In genomic region chr10:15140703-15141102, GRCm38 (mm10) we compare ENCODE assay signal across 23 mouse cellular contexts.
DNase-seq lines count a peak whose midpoint lies in the region; ATAC-seq and TF ChIP-seq lines count a peak whose summit lies in the region.
"Had no signal": no experiment of that assay in that cellular context is flagged by ENCODE, and none has a peak within 500 bp of the region (broad histone marks: within the 10 kb centered on the region; RNA-seq: fewer than 3 reads in every experiment).

No protein-coding gene starts in this region.

- H3K9me3 ChIP-seq in forebrain, embryonic 13.5 days (replicated peaks), result no peaks in the 10 kb centered on the region
- H3K9me3 ChIP-seq in forebrain, embryonic 10.5 days, result no peaks in the 10 kb centered on the region
- H3K9me3 ChIP-seq in midbrain, embryonic 13.5 days, result no peaks in the 10 kb centered on the region
- no peaks in the 10 kb centered on the region for H3K9me3 ChIP-seq in midbrain, embryonic 10.5 days (replicated peaks)
- H3K9me3 ChIP-seq in midbrain, embryonic 16.5 days (replicated peaks; ENCODE audit: control insufficient read depth, low read length, poor library complexity, severe bottlenecking), result no peaks in the 10 kb centered on the region
- H3K9me3 ChIP-seq in kidney, embryonic 15.5 days (replicated peaks), result no peaks in the 10 kb centered on the region
- H3K9me3 ChIP-seq: embryonic facial prominence, embryonic 12.5 days; embryonic facial prominence, embryonic 15.5 days; heart, embryonic 10.5 days; heart, embryonic 13.5 days; hindbrain, embryonic 12.5 days; hindbrain, embryonic 15.5 days had no signal

- H3K4me2 ChIP-seq in forebrain, embryonic 13.5 days, result no peak overlapping the region
- H3K4me2 ChIP-seq in midbrain, embryonic 13.5 days (replicated peaks), result no peak overlapping the region
- H3K4me2 ChIP-seq in midbrain, embryonic 16.5 days (ENCODE audit: low read length), result no peak overlapping the region
- H3K4me2 ChIP-seq in kidney, embryonic 15.5 days, result no peak overlapping the region
- H3K4me2 ChIP-seq: embryonic facial prominence, embryonic 12.5 days; embryonic facial prominence, embryonic 15.5 days; heart, embryonic 13.5 days; hindbrain, embryonic 12.5 days; hindbrain, embryonic 15.5 days had no signal

- ATAC-seq in forebrain, embryonic 13.5 days, result 0 out of 2 replicates have a peak, but pooled peaks have one; percentile 33
- ATAC-seq in midbrain, embryonic 13.5 days, result peak; percentile 37; the same call in 1 of the 2 replicates
- ATAC-seq in midbrain, embryonic 16.5 days, result peak; percentile 56; the same call in 1 of the 2 replicates
- ATAC-seq in kidney, embryonic 15.5 days (replicated peaks; ENCODE audit: low FRiP score), result no peak
- ATAC-seq: activated CD4-positive, CD25-positive, alpha-beta regulatory T cell, adult 4 months had no signal

- no peak for DNase-seq in forebrain, embryonic 10.5 days (ENCODE audit: extremely low spot score, low spot score)
- no peak for DNase-seq in midbrain, embryonic 10.5 days (ENCODE audit: low spot score)
- DNase-seq in brain, embryonic 14.5 days (ENCODE audit: low read depth), result peak; percentile 42
- DNase-seq: adrenal gland, adult 8-10 months; adrenal gland, postnatal 25 days; cerebellum, adult 18-20 months; cerebellum, adult 9-10 months; cerebellum, postnatal 14 days; gastrocnemius, postnatal 10 days; gastrocnemius, postnatal 36 days; heart, adult 2 months; heart, postnatal 14 days had no signal

- H3K4me3 ChIP-seq in forebrain, embryonic 13.5 days, result no peak overlapping the region
- no peak overlapping the region for H3K4me3 ChIP-seq in forebrain, embryonic 10.5 days
- no peak overlapping the region for H3K4me3 ChIP-seq in midbrain, embryonic 13.5 days (replicated peaks)
- H3K4me3 ChIP-seq in midbrain, embryonic 10.5 days, result no peak overlapping the region
- no peak overlapping the region for H3K4me3 ChIP-seq in midbrain, embryonic 16.5 days (ENCODE audit: low read depth, low read length)
- H3K4me3 ChIP-seq in kidney, embryonic 15.5 days (replicated peaks), result no peak overlapping the region
- H3K4me3 ChIP-seq: embryonic facial prominence, embryonic 12.5 days; embryonic facial prominence, embryonic 15.5 days; heart, adult 2 months; heart, embryonic 10.5 days; heart, embryonic 13.5 days; hindbrain, embryonic 12.5 days; hindbrain, embryonic 15.5 days had no signal

- H3K36me3 ChIP-seq in forebrain, embryonic 13.5 days (ENCODE audit: poor library complexity, severe bottlenecking), result no peaks in the 10 kb centered on the region
- H3K36me3 ChIP-seq in forebrain, embryonic 10.5 days (replicated peaks), result no peaks in the 10 kb centered on the region
- H3K36me3 ChIP-seq in midbrain, embryonic 13.5 days, result no peaks in the 10 kb centered on the region
- no peaks in the 10 kb centered on the region for H3K36me3 ChIP-seq in midbrain, embryonic 10.5 days
- H3K36me3 ChIP-seq in midbrain, embryonic 16.5 days (ENCODE audit: control insufficient read depth, insufficient read depth, low read length), result no peaks in the 10 kb centered on the region
- H3K36me3 ChIP-seq in kidney, embryonic 15.5 days, result no peaks in the 10 kb centered on the region
- H3K36me3 ChIP-seq: embryonic facial prominence, embryonic 12.5 days; embryonic facial prominence, embryonic 15.5 days; heart, embryonic 10.5 days; heart, embryonic 13.5 days; hindbrain, embryonic 12.5 days; hindbrain, embryonic 15.5 days had no signal

- TF ChIP-seq POLR2A in brain, embryonic 14.5 days (IDR thresholded peaks at IDR 0.05; ENCODE audit: borderline replicate concordance, extremely low read depth, insufficient read depth, insufficient read length, poor library complexity, severe bottlenecking), result no peak

- no peak for TF ChIP-seq CTCF in brain, embryonic 14.5 days (IDR thresholded peaks at IDR 0.05; ENCODE audit: borderline replicate concordance, extremely low read depth, insufficient read depth, insufficient read length)

- H3K27me3 ChIP-seq in forebrain, embryonic 13.5 days, result no peaks in the 10 kb centered on the region
- no peaks in the 10 kb centered on the region for H3K27me3 ChIP-seq in forebrain, embryonic 10.5 days (ENCODE audit: poor library complexity, severe bottlenecking)
- no peaks in the 10 kb centered on the region for H3K27me3 ChIP-seq in midbrain, embryonic 13.5 days
- no peaks in the 10 kb centered on the region for H3K27me3 ChIP-seq in midbrain, embryonic 10.5 days (ENCODE audit: low read depth, poor library complexity, severe bottlenecking)
- H3K27me3 ChIP-seq in midbrain, embryonic 16.5 days (ENCODE audit: control insufficient read depth, insufficient read depth, low read depth, low read length), result no peaks in the 10 kb centered on the region
- H3K27me3 ChIP-seq in kidney, embryonic 15.5 days, result no peaks in the 10 kb centered on the region
- H3K27me3 ChIP-seq: embryonic facial prominence, embryonic 12.5 days; embryonic facial prominence, embryonic 15.5 days; heart, embryonic 13.5 days; hindbrain, embryonic 12.5 days; hindbrain, embryonic 15.5 days had no signal

- H3K27ac ChIP-seq in forebrain, embryonic 13.5 days, result no peak overlapping the region
- no peak overlapping the region for H3K27ac ChIP-seq in forebrain, embryonic 10.5 days
- H3K27ac ChIP-seq in midbrain, embryonic 13.5 days, result no peak overlapping the region
- H3K27ac ChIP-seq in midbrain, embryonic 10.5 days (replicated peaks), result no peak overlapping the region
- no peak overlapping the region for H3K27ac ChIP-seq in midbrain, embryonic 16.5 days (ENCODE audit: low read length)
- H3K27ac ChIP-seq in kidney, embryonic 15.5 days, result no peak overlapping the region
- H3K27ac ChIP-seq: embryonic facial prominence, embryonic 12.5 days; embryonic facial prominence, embryonic 15.5 days; heart, adult 2 months; heart, embryonic 10.5 days; heart, embryonic 13.5 days; hindbrain, embryonic 12.5 days; hindbrain, embryonic 15.5 days had no signal

- no peaks in the 10 kb centered on the region for H3K4me1 ChIP-seq in forebrain, embryonic 13.5 days
- no peaks in the 10 kb centered on the region for H3K4me1 ChIP-seq in forebrain, embryonic 10.5 days
- no peaks in the 10 kb centered on the region for H3K4me1 ChIP-seq in midbrain, embryonic 13.5 days (replicated peaks)
- no peaks in the 10 kb centered on the region for H3K4me1 ChIP-seq in midbrain, embryonic 10.5 days
- no peaks in the 10 kb centered on the region for H3K4me1 ChIP-seq in midbrain, embryonic 16.5 days (ENCODE audit: control insufficient read depth, insufficient read depth, low read length)
- no peaks in the 10 kb centered on the region for H3K4me1 ChIP-seq in kidney, embryonic 15.5 days
- H3K4me1 ChIP-seq: embryonic facial prominence, embryonic 12.5 days; embryonic facial prominence, embryonic 15.5 days; heart, embryonic 10.5 days; heart, embryonic 13.5 days; hindbrain, embryonic 12.5 days; hindbrain, embryonic 15.5 days had no signal

- H3K9ac ChIP-seq in forebrain, embryonic 13.5 days, result no peak overlapping the region
- no peak overlapping the region for H3K9ac ChIP-seq in midbrain, embryonic 13.5 days (replicated peaks)
- no peak overlapping the region for H3K9ac ChIP-seq in midbrain, embryonic 16.5 days (ENCODE audit: low read depth, low read length)
- no peak overlapping the region for H3K9ac ChIP-seq in kidney, embryonic 15.5 days
- H3K9ac ChIP-seq: embryonic facial prominence, embryonic 12.5 days; embryonic facial prominence, embryonic 15.5 days; heart, embryonic 13.5 days; hindbrain, embryonic 12.5 days; hindbrain, embryonic 15.5 days had no signal

- 75% methylated on average over 2 of the region's 2 CpGs for WGBS in forebrain, embryonic 13.5 days
- 87% methylated on average over 2 of the region's 2 CpGs for WGBS in forebrain, embryonic 10.5 days
- 67% methylated on average over 2 of the region's 2 CpGs for WGBS in midbrain, embryonic 13.5 days
- WGBS in midbrain, embryonic 10.5 days, result 91% methylated on average over 2 of the region's 2 CpGs
- WGBS in midbrain, embryonic 16.5 days, result 63% methylated on average over 2 of the region's 2 CpGs
- WGBS in kidney, embryonic 15.5 days, result 77% methylated on average over 2 of the region's 2 CpGs
